Mouse (Mus musculus): ENCODE data around the gene Ddah2. TPM values are rescaled to one million over a fixed set of nuclear protein-coding genes. Genes with fewer than 3 reads are reported as not detected.
A peak's percentile ranks its signal among the peaks of the same experiment; 100 is the strongest.

Ddah2 gene
- total and polyA plus RNA-seq, 3 experiments = 52.4 to 242 (median 180) TPM

DNA sequence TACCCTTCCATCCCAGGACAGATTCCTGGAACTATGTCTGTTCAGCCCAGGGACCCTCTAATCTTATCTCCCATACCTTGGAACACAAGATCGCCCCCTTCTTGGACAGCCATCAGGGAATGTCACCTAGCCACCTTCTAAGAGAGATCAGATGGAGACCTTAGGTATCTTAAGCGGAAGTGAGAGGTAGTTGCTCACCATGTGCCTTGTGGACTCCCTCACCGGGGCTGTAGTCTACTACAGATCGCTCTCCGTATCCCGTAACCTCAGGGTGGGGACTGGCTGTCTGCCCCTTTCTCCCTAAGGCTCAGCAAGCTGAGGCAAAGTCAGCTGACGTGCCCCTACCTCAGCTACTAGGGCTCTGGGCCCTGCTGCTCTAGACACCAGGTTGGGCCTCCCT lies 45.2 kb downstream of the Ddah2 start:
- Histone ChIP-seq H3K36me3 (replicated peaks) (peaks cover 58% of the 10 kb centered on the region), H3K9me3 (replicated peaks) (no peaks in the 10 kb centered on the region), H3K27me3 (ENCODE audit: insufficient read depth, low read length) (no peaks in the 10 kb centered on the region), H3K4me3 (ENCODE audit: low read depth, low read length) (no peak overlapping the region; the same call in 1 of the 2 replicates), H3K4me1 (ENCODE audit: insufficient read depth, low read depth, low read length) (peaks cover 85% of the 10 kb centered on the region)
- no peak for ATAC-seq (ENCODE audit: extremely low read depth, insufficient number of reproducible peaks, low FRiP score, poor library complexity, severe bottlenecking)
- TF ChIP-seq TAL1 (conservative IDR thresholded peaks at IDR 0.05; ENCODE audit: low read depth, low read length) (no peak), POLR2AphosphoS5 (IDR thresholded peaks at IDR 0.05; ENCODE audit: insufficient replicate concordance, low read depth, low read length) (no peak), GATA2 (IDR thresholded peaks at IDR 0.05; ENCODE audit: borderline replicate concordance, low read depth, low read length) (no peak), CTCF (IDR thresholded peaks at IDR 0.05; ENCODE audit: low read depth, low read length) (no peak), GATA1 (IDR thresholded peaks at IDR 0.05; ENCODE audit: borderline replicate concordance, low read length) (no peak)
- DNase-seq (ENCODE audit: low spot score) = no peak

DNA sequence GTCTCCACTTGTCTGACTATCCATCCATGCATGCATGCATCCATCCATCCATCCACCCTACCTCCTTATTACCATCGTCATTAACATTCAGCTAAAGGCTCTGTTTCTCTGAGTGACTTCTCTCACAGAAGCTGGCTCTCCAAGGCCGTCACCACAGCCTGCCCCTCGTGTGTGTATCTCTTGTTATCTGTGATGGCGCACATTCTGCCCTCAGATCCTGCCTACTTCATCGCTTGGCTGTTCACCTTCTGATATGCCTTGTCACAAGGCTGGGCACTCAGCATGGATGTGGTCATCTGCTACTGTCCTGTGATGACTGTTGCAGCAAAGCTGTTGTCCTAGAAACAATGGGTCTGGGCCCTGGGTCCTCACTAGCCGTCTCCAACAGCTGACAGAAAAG lies 45.9 kb downstream of the Ddah2 start:
- peaks cover 80% of the 10 kb centered on the region for H3K4me1 ChIP-seq (ENCODE audit: insufficient read depth, low read depth, low read length)
- no peak; the same call in 1 of the 2 replicates for ATAC-seq (ENCODE audit: extremely low read depth, insufficient number of reproducible peaks, low FRiP score, poor library complexity, severe bottlenecking)
- H3K4me3 ChIP-seq (ENCODE audit: low read depth, low read length) = no peak overlapping the region
- H3K9me3 ChIP-seq (replicated peaks) = no peaks in the 10 kb centered on the region
- DNase-seq (ENCODE audit: low spot score) = no peak
- no peak for TF ChIP-seq GATA2 (IDR thresholded peaks at IDR 0.05; ENCODE audit: borderline replicate concordance, low read depth, low read length)
- peak; percentile 56 for TF ChIP-seq TAL1 (conservative IDR thresholded peaks at IDR 0.05; ENCODE audit: low read depth, low read length)
- no peak for TF ChIP-seq GATA1 (IDR thresholded peaks at IDR 0.05; ENCODE audit: borderline replicate concordance, low read length)
- no peaks in the 10 kb centered on the region for H3K27me3 ChIP-seq (ENCODE audit: insufficient read depth, low read length)
- peaks cover 51% of the 10 kb centered on the region for H3K36me3 ChIP-seq (replicated peaks)

- TF ChIP-seq CTCF (IDR thresholded peaks at IDR 0.05; ENCODE audit: low read depth, low read length) (no peak), POLR2AphosphoS5 (IDR thresholded peaks at IDR 0.05; ENCODE audit: insufficient replicate concordance, low read depth, low read length) (no peak), GATA2 (IDR thresholded peaks at IDR 0.05; ENCODE audit: borderline replicate concordance, low read depth, low read length) (no peak), TAL1 (conservative IDR thresholded peaks at IDR 0.05; ENCODE audit: low read depth, low read length) (no peak), GATA1 (IDR thresholded peaks at IDR 0.05; ENCODE audit: borderline replicate concordance, low read length) (no peak)
- Histone ChIP-seq H3K36me3 (replicated peaks) (peaks cover 40% of the 10 kb centered on the region), H3K27me3 (ENCODE audit: insufficient read depth, low read length) (no peaks in the 10 kb centered on the region; the same call in 1 of the 2 replicates), H3K4me1 (ENCODE audit: insufficient read depth, low read depth, low read length) (peaks cover 77% of the 10 kb centered on the region), H3K9me3 (replicated peaks) (no peaks in the 10 kb centered on the region), H3K4me3 (ENCODE audit: low read depth, low read length) (peak overlapping the region; percentile 62; the same call in 1 of the 2 replicates)
- ATAC-seq (ENCODE audit: extremely low read depth, insufficient number of reproducible peaks, low FRiP score, poor library complexity, severe bottlenecking) (0 out of 2 replicates have a peak, but pooled peaks have one; percentile 18), DNase-seq (ENCODE audit: low spot score) (peak; percentile 76)
These were observed 47.0 kb downstream of the Ddah2 start for GRCm38 (mm10) chr17:35105740-35106389.

- ATAC-seq (ENCODE audit: extremely low read depth, insufficient number of reproducible peaks, low FRiP score, poor library complexity, severe bottlenecking) = no peak
- peaks cover 34% of the 10 kb centered on the region for H3K36me3 ChIP-seq (replicated peaks)
- no peaks in the 10 kb centered on the region for H3K9me3 ChIP-seq (replicated peaks)
- H3K4me1 ChIP-seq (ENCODE audit: insufficient read depth, low read depth, low read length) = peaks cover 72% of the 10 kb centered on the region
- no peak overlapping the region for H3K4me3 ChIP-seq (ENCODE audit: low read depth, low read length)
- no peak for DNase-seq (ENCODE audit: low spot score)
- H3K27me3 ChIP-seq (ENCODE audit: insufficient read depth, low read length) = peaks cover 2% of the 10 kb centered on the region; the same call in 1 of the 2 replicates
- TF ChIP-seq TAL1 (conservative IDR thresholded peaks at IDR 0.05; ENCODE audit: low read depth, low read length) = no peak
- TF ChIP-seq CTCF (IDR thresholded peaks at IDR 0.05; ENCODE audit: low read depth, low read length) = no peak
- TF ChIP-seq GATA1 (IDR thresholded peaks at IDR 0.05; ENCODE audit: borderline replicate concordance, low read length) = no peak
These were observed 47.7 kb downstream of the Ddah2 start for GRCm38 (mm10) chr17:35106522-35106921.

GRCm38 (mm10) chr17:35108097-35108496 lies 49.3 kb downstream of the Ddah2 start, which contains the start of gene Ly6g5c:
Gene Ly6g5c (plus strand): TSS chr17:35108279.
- H3K27me3 ChIP-seq (ENCODE audit: insufficient read depth, low read length) = peaks cover 6% of the 10 kb centered on the region; the same call in 1 of the 2 replicates
- DNase-seq (ENCODE audit: low spot score) = no peak
- H3K4me3 ChIP-seq (ENCODE audit: low read depth, low read length) = no peak within 1 kb of the TSS
- peaks cover 21% of the 10 kb centered on the region for H3K36me3 ChIP-seq (replicated peaks)
- no peak for ATAC-seq (ENCODE audit: extremely low read depth, insufficient number of reproducible peaks, low FRiP score, poor library complexity, severe bottlenecking)
- TF ChIP-seq POLR2AphosphoS5 (IDR thresholded peaks at IDR 0.05; ENCODE audit: insufficient replicate concordance, low read depth, low read length) (no peak), CTCF (IDR thresholded peaks at IDR 0.05; ENCODE audit: low read depth, low read length) (no peak), GATA2 (IDR thresholded peaks at IDR 0.05; ENCODE audit: borderline replicate concordance, low read depth, low read length) (no peak), TAL1 (conservative IDR thresholded peaks at IDR 0.05; ENCODE audit: low read depth, low read length) (no peak), GATA1 (IDR thresholded peaks at IDR 0.05; ENCODE audit: borderline replicate concordance, low read length) (no peak)
- no peaks in the 10 kb centered on the region for H3K9me3 ChIP-seq (replicated peaks)
- peaks cover 57% of the 10 kb centered on the region for H3K4me1 ChIP-seq (ENCODE audit: insufficient read depth, low read depth, low read length)

Other genes with a start within 250 kb of the Ddah2 start
Only the 20 nearest of the 45 such genes appear.
- gene Hspa1l, start 86.3 kb upstream of the Ddah2 start, total RNA-seq (2014; fragmentation: Nextera tagmentation) = not detected in 2 replicates
- gene Hspa1l, start 86.3 kb upstream of the Ddah2 start, total RNA-seq (2017) = 0.05 and 0.12 TPM in 2 replicates
- gene Hspa1l, start 86.3 kb upstream of the Ddah2 start, polyA plus RNA-seq (2012) = not detected in 2 replicates
- gene Lsm2, start 77.2 kb upstream of the Ddah2 start, total RNA-seq (2014; fragmentation: Nextera tagmentation) = 195 and 218 TPM in 2 replicates
- gene Lsm2, start 77.2 kb upstream of the Ddah2 start, total RNA-seq (2017) = 65.8 and 71.9 TPM in 2 replicates
- 239 and 263 TPM in 2 replicates for gene Lsm2, start 77.2 kb upstream of the Ddah2 start, polyA plus RNA-seq (2012)
- gene Vars, start 58.0 kb upstream of the Ddah2 start, total RNA-seq (2014; fragmentation: Nextera tagmentation) = 262 and 289 TPM in 2 replicates
- gene Vars, start 58.0 kb upstream of the Ddah2 start, total RNA-seq (2017) = 99.3 and 130 TPM in 2 replicates
- 1,339 and 1,437 TPM in 2 replicates for gene Vars, start 58.0 kb upstream of the Ddah2 start, polyA plus RNA-seq (2012)
- 0.53 and 0.60 TPM in 2 replicates for gene Vwa7, start 42.5 kb upstream of the Ddah2 start, total RNA-seq (2014; fragmentation: Nextera tagmentation)
- gene Vwa7, start 42.5 kb upstream of the Ddah2 start, total RNA-seq (2017) = 3.5 TPM in 2 replicates
- 1.5 TPM in 2 replicates for gene Vwa7, start 42.5 kb upstream of the Ddah2 start, polyA plus RNA-seq (2012)
- gene Sapcd1, start 31.0 kb upstream of the Ddah2 start, total RNA-seq (2014; fragmentation: Nextera tagmentation) = 35.3 and 35.5 TPM in 2 replicates
- 156 and 206 TPM in 2 replicates for gene Sapcd1, start 31.0 kb upstream of the Ddah2 start, total RNA-seq (2017)
- gene Sapcd1, start 31.0 kb upstream of the Ddah2 start, polyA plus RNA-seq (2012) = 90.0 and 101 TPM in 2 replicates
- 41.7 and 45.5 TPM in 2 replicates for gene Msh5, start 12.3 kb upstream of the Ddah2 start, total RNA-seq (2014; fragmentation: Nextera tagmentation)
- gene Msh5, start 12.3 kb upstream of the Ddah2 start, total RNA-seq (2017) = 11.8 and 12.4 TPM in 2 replicates
- gene Msh5, start 12.3 kb upstream of the Ddah2 start, polyA plus RNA-seq (2012) = 11.3 and 11.5 TPM in 2 replicates
- gene Clic1, start 9.1 kb upstream of the Ddah2 start, total RNA-seq (2014; fragmentation: Nextera tagmentation) = 211 and 218 TPM in 2 replicates
- 562 and 724 TPM in 2 replicates for gene Clic1, start 9.1 kb upstream of the Ddah2 start, total RNA-seq (2017)
- 233 and 258 TPM in 2 replicates for gene Clic1, start 9.1 kb upstream of the Ddah2 start, polyA plus RNA-seq (2012)
- gene Ly6g6c, start 6.4 kb downstream of the Ddah2 start, total RNA-seq (2014; fragmentation: Nextera tagmentation) = not detected in 2 replicates
- 0.16 TPM in 1 of 2 replicates, not detected in the other for gene Ly6g6c, start 6.4 kb downstream of the Ddah2 start, total RNA-seq (2017)
- not detected in 2 replicates for gene Ly6g6c, start 6.4 kb downstream of the Ddah2 start, polyA plus RNA-seq (2012)
- gene Mpig6b, start 7.1 kb downstream of the Ddah2 start, total RNA-seq (2014; fragmentation: Nextera tagmentation) = not detected in 2 replicates
- 0.06 TPM in 1 of 2 replicates, not detected in the other for gene Mpig6b, start 7.1 kb downstream of the Ddah2 start, total RNA-seq (2017)
- not detected in 2 replicates for gene Mpig6b, start 7.1 kb downstream of the Ddah2 start, polyA plus RNA-seq (2012)
- gene Ly6g6e, start 17.9 kb downstream of the Ddah2 start, total RNA-seq (2014; fragmentation: Nextera tagmentation) = not detected in 2 replicates
- not detected in 2 replicates for gene Ly6g6e, start 17.9 kb downstream of the Ddah2 start, total RNA-seq (2017)
- 0.36 TPM in 1 of 2 replicates, not detected in the other for gene Ly6g6e, start 17.9 kb downstream of the Ddah2 start, polyA plus RNA-seq (2012)
- not detected in 2 replicates for gene Ly6g6d, start 19.0 kb downstream of the Ddah2 start, total RNA-seq (2014; fragmentation: Nextera tagmentation)
- gene Ly6g6d, start 19.0 kb downstream of the Ddah2 start, total RNA-seq (2017) = 0.58 TPM in 1 of 2 replicates, not detected in the other
- 2.0 and 3.6 TPM in 2 replicates for gene Ly6g6d, start 19.0 kb downstream of the Ddah2 start, polyA plus RNA-seq (2012)
- not detected in 2 replicates for gene Ly6g6f, start 26.6 kb downstream of the Ddah2 start, total RNA-seq (2014; fragmentation: Nextera tagmentation)
- gene Ly6g6f, start 26.6 kb downstream of the Ddah2 start, total RNA-seq (2017) = 0.23 and 0.27 TPM in 2 replicates
- gene Ly6g6f, start 26.6 kb downstream of the Ddah2 start, polyA plus RNA-seq (2012) = 0.10 and 0.24 TPM in 2 replicates
- gene Abhd16a, start 30.2 kb downstream of the Ddah2 start, total RNA-seq (2014; fragmentation: Nextera tagmentation) = 28.9 and 32.3 TPM in 2 replicates
- gene Abhd16a, start 30.2 kb downstream of the Ddah2 start, total RNA-seq (2017) = 35.6 and 50.0 TPM in 2 replicates
- 80.6 and 97.0 TPM in 2 replicates for gene Abhd16a, start 30.2 kb downstream of the Ddah2 start, polyA plus RNA-seq (2012)
- not detected in 2 replicates for gene Ly6g5c, start 49.2 kb downstream of the Ddah2 start, total RNA-seq (2014; fragmentation: Nextera tagmentation)
- gene Ly6g5c, start 49.2 kb downstream of the Ddah2 start, total RNA-seq (2017) = not detected in 2 replicates
- not detected in 2 replicates for gene Ly6g5c, start 49.2 kb downstream of the Ddah2 start, polyA plus RNA-seq (2012)
- gene Ly6g5b, start 56.4 kb downstream of the Ddah2 start, total RNA-seq (2014; fragmentation: Nextera tagmentation) = not detected in 2 replicates
- gene Ly6g5b, start 56.4 kb downstream of the Ddah2 start, total RNA-seq (2017) = 0.82 and 0.93 TPM in 2 replicates
- gene Ly6g5b, start 56.4 kb downstream of the Ddah2 start, polyA plus RNA-seq (2012) = 0.10 and 0.12 TPM in 2 replicates
- gene Gpank1, start 62.4 kb downstream of the Ddah2 start, total RNA-seq (2014; fragmentation: Nextera tagmentation) = 38.0 and 45.9 TPM in 2 replicates
- gene Gpank1, start 62.4 kb downstream of the Ddah2 start, total RNA-seq (2017) = 49.0 and 54.0 TPM in 2 replicates
- gene Gpank1, start 62.4 kb downstream of the Ddah2 start, polyA plus RNA-seq (2012) = 87.0 and 99.4 TPM in 2 replicates
- gene Csnk2b, start 63.0 kb downstream of the Ddah2 start, total RNA-seq (2014; fragmentation: Nextera tagmentation) = 466 and 494 TPM in 2 replicates
- 431 and 460 TPM in 2 replicates for gene Csnk2b, start 63.0 kb downstream of the Ddah2 start, total RNA-seq (2017)
- 74.4 and 79.6 TPM in 2 replicates for gene Csnk2b, start 63.0 kb downstream of the Ddah2 start, polyA plus RNA-seq (2012)
- 5.9 and 9.3 TPM in 2 replicates for gene D17H6S53E, start 67.3 kb downstream of the Ddah2 start, total RNA-seq (2014; fragmentation: Nextera tagmentation)
- gene D17H6S53E, start 67.3 kb downstream of the Ddah2 start, total RNA-seq (2017) = 22.1 and 24.1 TPM in 2 replicates
- 12.5 and 12.8 TPM in 2 replicates for gene D17H6S53E, start 67.3 kb downstream of the Ddah2 start, polyA plus RNA-seq (2012)
- not detected in 2 replicates for gene Apom, start 73.0 kb downstream of the Ddah2 start, total RNA-seq (2014; fragmentation: Nextera tagmentation)
- gene Apom, start 73.0 kb downstream of the Ddah2 start, total RNA-seq (2017) = 0.22 and 0.23 TPM in 2 replicates
- gene Apom, start 73.0 kb downstream of the Ddah2 start, polyA plus RNA-seq (2012) = 0.10 and 0.11 TPM in 2 replicates
- 160 and 182 TPM in 2 replicates for gene Bag6, start 76.1 kb downstream of the Ddah2 start, total RNA-seq (2014; fragmentation: Nextera tagmentation)
- gene Bag6, start 76.1 kb downstream of the Ddah2 start, total RNA-seq (2017) = 60.7 and 69.5 TPM in 2 replicates
- gene Bag6, start 76.1 kb downstream of the Ddah2 start, polyA plus RNA-seq (2012) = 686 and 799 TPM in 2 replicates